Mouse (Mus musculus) C2C12 (cell line): ENCODE results near the gene Tjap1. TPM values are rescaled to one million over a fixed set of nuclear protein-coding genes. Genes with fewer than 3 reads are reported as not detected.

ENCODE experiments used
- H3K27me3 ChIP-seq: one replicate; pipeline ENCODE4 v1.6.1; 2011; ENCODE audit not compliant: control insufficient read depth, insufficient read depth, insufficient read length
- H3K36me3 ChIP-seq: one replicate; pipeline ENCODE4 v1.6.1; 2011; ENCODE audit not compliant: control insufficient read depth, insufficient read depth
- H3K4me3 ChIP-seq: one replicate; pipeline ENCODE4 v1.5.1; 2011; ENCODE audit warnings: mild to moderate bottlenecking, control low read depth; ENCODE audit not compliant: poor library complexity, insufficient read depth, severe bottlenecking
- H3K79me2 ChIP-seq: one replicate; pipeline ENCODE4 v1.6.1; 2011; ENCODE audit not compliant: control insufficient read depth, insufficient read depth
- H3K79me3 ChIP-seq: one replicate; pipeline ENCODE4 v1.6.1; 2011; ENCODE audit warnings: low read depth, control low read depth
- H3ac ChIP-seq: one replicate; pipeline ENCODE3; 2011; ENCODE audit warnings: low read depth; ENCODE audit not compliant: control insufficient read depth, insufficient read length
- CEBPB ChIP-seq: IDR thresholded peaks from one replicate; pipeline ENCODE4 v1.6.1; 2011; ENCODE audit warnings: low read depth, mild to moderate bottlenecking, control low read depth, moderate library complexity
- CTCF ChIP-seq: IDR thresholded peaks from one replicate; pipeline ENCODE4 v1.5.1; 2011; ENCODE audit not compliant: control insufficient read depth, insufficient read depth, insufficient read length
- FOSL1 ChIP-seq: IDR thresholded peaks from one replicate; pipeline ENCODE4 v1.8.0; 2011; ENCODE audit warnings: mild to moderate bottlenecking, low read length; ENCODE audit not compliant: poor library complexity, insufficient read depth, severe bottlenecking
- MAX ChIP-seq: IDR thresholded peaks from one replicate; pipeline ENCODE4 v1.6.1; 2011; ENCODE audit warnings: mild to moderate bottlenecking, control low read depth
- MYOD1 ChIP-seq: IDR thresholded peaks from one replicate; pipeline ENCODE4 v1.6.1; 2011; ENCODE audit warnings: low read depth; ENCODE audit not compliant: control insufficient read depth, insufficient read length
- MYOG ChIP-seq: IDR thresholded peaks from one replicate; pipeline ENCODE4 v1.6.1; 2011; ENCODE audit not compliant: control insufficient read depth, insufficient read length; ENCODE audit errors: extremely low read depth
- USF1 ChIP-seq: IDR thresholded peaks from one replicate; pipeline ENCODE4 v1.6.1; 2011; ENCODE audit warnings: low read depth, mild to moderate bottlenecking, control low read depth, moderate library complexity
- polyA plus RNA-seq: library from polyadenylated mRNA; unstranded; fragments of >200 nt; fragmentation: generic; extraction: Trizol; gene quantifications from one replicate; pipeline ENCODE4 v1.2.1, GENCODE M21; 2012; ENCODE audit warnings: missing spikeins

Gene Tjap1
- polyA plus RNA-seq, 1 experiment: 79.3 TPM

GRCm38 (mm10) chr17:46253452-46254084 lies 29.3 kb downstream of the Tjap1 start, which contains the start of gene Lrrc73:
Gene Lrrc73 (plus strand): TSS chr17:46253531.
- H3ac ChIP-seq: peak within 1 kb of the TSS; percentile 76
- H3K79me2 ChIP-seq: peaks cover 18% of the 10 kb centered on the region
- TF ChIP-seq CTCF (no peak), MYOG (no peak), MAX (peak; percentile 95), MYOD1 (peak; percentile 19), FOSL1 (no peak), CEBPB (peak; percentile 64), USF1 (no peak)
- H3K36me3 ChIP-seq: peaks cover 59% of the 10 kb centered on the region
- H3K79me3 ChIP-seq: peaks cover 8% of the 10 kb centered on the region
- peak within 1 kb of the TSS; percentile 32 for H3K4me3 ChIP-seq
- no peaks in the 10 kb centered on the region for H3K27me3 ChIP-seq

- H3K36me3 ChIP-seq: peaks cover 51% of the 10 kb centered on the region
- H3K79me3 ChIP-seq: peaks cover 12% of the 10 kb centered on the region
- no peak overlapping the region for H3ac ChIP-seq
- H3K79me2 ChIP-seq: peaks cover 26% of the 10 kb centered on the region
- TF ChIP-seq FOSL1 (no peak), CTCF (no peak), CEBPB (no peak), MAX (no peak), MYOG (no peak), MYOD1 (no peak), USF1 (no peak)
- no peaks in the 10 kb centered on the region for H3K27me3 ChIP-seq
- H3K4me3 ChIP-seq: peak overlapping the region; percentile 32
These were observed 30.0 kb downstream of the Tjap1 start for GRCm38 (mm10) chr17:46252571-46253451.

DNA sequence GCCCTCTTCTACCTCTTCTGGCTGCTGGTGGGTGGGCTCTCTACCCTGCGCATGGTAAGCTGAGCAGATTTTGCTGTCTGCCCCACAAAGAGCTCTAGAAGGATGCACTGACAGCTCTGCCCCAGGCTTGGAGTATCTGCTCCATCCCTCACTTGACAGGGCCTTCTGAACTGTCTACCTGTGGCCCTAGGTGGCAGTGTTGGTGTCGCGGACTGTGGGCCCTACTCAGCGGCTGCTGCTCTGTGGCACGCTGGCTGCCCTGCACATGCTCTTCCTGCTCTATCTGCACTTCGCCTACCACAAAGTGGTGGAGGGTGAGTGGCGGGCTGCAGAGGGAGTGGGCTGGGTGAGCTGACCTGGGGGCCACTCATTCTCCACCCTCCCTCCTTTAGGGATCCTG lies 31.7 kb downstream of the Tjap1 start:
- TF ChIP-seq MYOD1: no peak
- TF ChIP-seq MYOG: no peak
- no peak for TF ChIP-seq CTCF
- TF ChIP-seq MAX: no peak
- no peak for TF ChIP-seq FOSL1
- TF ChIP-seq CEBPB: no peak
- TF ChIP-seq USF1: no peak
- Histone ChIP-seq H3K27me3 (no peaks in the 10 kb centered on the region), H3K36me3 (peaks cover 43% of the 10 kb centered on the region), H3K79me3 (peaks cover 27% of the 10 kb centered on the region), H3K4me3 (no peak overlapping the region), H3ac (no peak overlapping the region), H3K79me2 (peaks cover 42% of the 10 kb centered on the region)

- H3K4me3 ChIP-seq: peak overlapping the region; percentile 99
- H3K36me3 ChIP-seq: peaks cover 71% of the 10 kb centered on the region
- TF ChIP-seq USF1 (no peak), MYOD1 (no peak), CEBPB (no peak), MAX (no peak), MYOG (no peak), CTCF (no peak), FOSL1 (no peak)
- H3K79me2 ChIP-seq: peaks cover 64% of the 10 kb centered on the region
- H3K27me3 ChIP-seq: no peaks in the 10 kb centered on the region
- H3ac ChIP-seq: peak overlapping the region; percentile 70
- peaks cover 34% of the 10 kb centered on the region for H3K79me3 ChIP-seq
These were observed 34.7 kb downstream of the Tjap1 start for GRCm38 (mm10) chr17:46248189-46248522.

GRCm38 (mm10) chr17:46247512-46248188 lies 35.2 kb downstream of the Tjap1 start, which contains the start of the genes Polr1c and Yipf3:
Gene Polr1c (minus strand): TSS chr17:46248054.
Gene Yipf3 (plus strand): TSS chr17:46248080.
- H3K27me3 ChIP-seq: no peaks in the 10 kb centered on the region
- peaks cover 64% of the 10 kb centered on the region for H3K79me2 ChIP-seq
- peak within 1 kb of the TSS; percentile 99 for H3K4me3 ChIP-seq
- no peak for TF ChIP-seq CTCF
- no peak for TF ChIP-seq MYOD1
- TF ChIP-seq CEBPB: no peak
- TF ChIP-seq FOSL1: no peak
- TF ChIP-seq MYOG: no peak
- TF ChIP-seq MAX: no peak
- no peak for TF ChIP-seq USF1
- H3ac ChIP-seq: peak within 1 kb of the TSS; percentile 94
- H3K36me3 ChIP-seq: peaks cover 76% of the 10 kb centered on the region
- peaks cover 34% of the 10 kb centered on the region for H3K79me3 ChIP-seq
